Mouse (Mus musculus) liver, embryonic 16.5 days (tissue): Measurements from ENCODE around the gene Rdm1. TPM values are rescaled to one million over a fixed set of nuclear protein-coding genes. Genes with fewer than 3 reads are reported as not detected.
"Not testable (repeated sequence)": the region's sequence is repeated elsewhere in the genome, so short reads cannot be mapped to it uniquely, and the experiment has no call there.

ENCODE experiments used
- ATAC-seq: fragments of 200-750 bp; cut with Nextera tagmentation; 2 replicates; pipeline ENCODE4 v1.8.0; 2017; ENCODE audit warnings: low read depth, mild to moderate bottlenecking, moderate number of reproducible peaks, moderate library complexity
- H3K27ac ChIP-seq: fragments of 300-500 bp; sonication (generic); 2 replicates; pipeline ENCODE4 v1.5.1; 2014; ENCODE audit warnings: mild to moderate bottlenecking, low read length
- H3K27me3 ChIP-seq: fragments of 300-500 bp; sonication (generic); 2 replicates; pipeline ENCODE4 v1.6.1; 2014; ENCODE audit warnings: low read depth, low read length, mixed read lengths; ENCODE audit not compliant: control insufficient read depth, insufficient read depth
- H3K36me3 ChIP-seq: fragments of 300-500 bp; sonication (generic); 2 replicates; pipeline ENCODE4 v1.6.1; 2014; ENCODE audit warnings: mild to moderate bottlenecking; ENCODE audit not compliant: control insufficient read depth, insufficient read depth
- H3K4me1 ChIP-seq: fragments of 300-500 bp; sonication (generic); 2 replicates; pipeline ENCODE4 v1.6.1; 2014; ENCODE audit warnings: low read depth, low read length, mixed read lengths; ENCODE audit not compliant: control insufficient read depth
- H3K4me2 ChIP-seq: fragments of 300-500 bp; sonication (generic); 2 replicates; pipeline ENCODE4 v1.6.1; 2014; ENCODE audit warnings: low read depth, low read length, mixed read lengths
- H3K4me3 ChIP-seq: fragments of 300-500 bp; sonication (generic); 2 replicates; pipeline ENCODE4 v1.5.1; 2014; ENCODE audit warnings: low read depth, mild to moderate bottlenecking, low read length
- H3K9ac ChIP-seq: fragments of 300-500 bp; sonication (generic); 2 replicates; pipeline ENCODE4 v1.6.1; 2014; ENCODE audit warnings: low read depth, low read length
- H3K9me3 ChIP-seq: fragments of 300-500 bp; sonication (generic); replicated peaks from 2 replicates; pipeline ENCODE4 v1.6.1; 2016; ENCODE audit warnings: low read length; ENCODE audit not compliant: control insufficient read depth
- WGBS: fragments of 180-500 bp; shearing (Covaris S2); extraction: QIAGEN DNeasy Blood & Tissue Kit; methylation state at CpG from one replicate; pipeline ENCODE4 v1.1.7; 2014; ENCODE audit not compliant: insufficient replicate concordance; 5-methylcytosine and 5-hydroxymethylcytosine counted together
- polyA plus RNA-seq: library from polyadenylated mRNA; unstranded; fragments of >200 nt; fragmentation: Nextera tagmentation; extraction: Ambion mirVana; gene quantifications from 2 replicates; pipeline ENCODE4 v1.2.1, GENCODE M21; 2015

The Rdm1 gene
- polyA plus RNA-seq, 1 experiment from 2014 or later: 10.1 TPM

DNA sequence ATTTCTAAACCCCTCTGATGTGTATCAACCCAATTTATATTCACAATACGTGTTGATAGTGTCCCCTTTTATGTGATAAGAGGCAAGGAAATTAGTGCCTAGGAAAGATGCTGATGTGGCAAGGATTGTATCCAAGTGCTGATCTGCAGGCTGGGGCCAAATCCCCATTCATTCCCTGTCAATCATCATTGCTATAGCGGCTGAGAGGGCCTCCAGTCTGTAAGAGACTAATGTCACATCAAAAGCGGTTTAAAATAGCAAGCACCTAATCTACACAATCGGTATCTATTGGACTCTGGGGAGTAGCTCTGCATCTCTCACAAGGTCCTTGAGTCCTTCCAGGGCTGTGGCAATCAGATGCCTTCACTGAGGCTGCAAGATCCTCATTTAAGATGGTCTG lies 12.9 kb upstream of the Rdm1 start:
- WGBS: 69% methylated on average over 4 of the region's 4 CpGs
- H3K4me1 ChIP-seq: peaks cover 38% of the 10 kb centered on the region
- H3K27me3 ChIP-seq: no peaks in the 10 kb centered on the region; the same call in 1 of the 2 replicates
- no peak overlapping the region for H3K27ac ChIP-seq
- H3K36me3 ChIP-seq: no peaks in the 10 kb centered on the region
- H3K9me3 ChIP-seq: no peaks in the 10 kb centered on the region
- H3K9ac ChIP-seq: no peak overlapping the region
- no peak for ATAC-seq
- H3K4me3 ChIP-seq: no peak overlapping the region
- H3K4me2 ChIP-seq: no peak overlapping the region

DNA sequence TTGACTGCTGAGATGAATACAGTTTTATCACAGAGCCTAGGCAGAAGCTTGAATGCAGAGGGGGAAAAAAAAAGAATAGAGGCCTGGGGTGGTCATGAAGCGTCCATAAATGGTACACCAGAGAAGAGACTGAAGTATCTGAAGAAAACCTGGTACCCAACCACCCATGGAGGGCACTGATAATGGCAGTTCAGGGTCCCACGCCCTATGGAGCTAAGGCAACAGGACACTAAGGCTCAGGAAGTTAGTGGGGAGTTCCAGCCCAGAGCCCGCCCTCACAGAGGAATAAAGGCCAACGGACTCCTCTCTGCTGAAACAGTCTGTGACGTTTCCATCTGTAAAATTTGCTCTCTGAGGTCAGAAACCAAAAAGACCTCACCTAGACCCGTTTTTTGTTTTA lies 11.6 kb upstream of the Rdm1 start:
- Histone ChIP-seq H3K4me2 (no peak overlapping the region; the same call in 1 of the 2 replicates), H3K4me3 (no peak overlapping the region), H3K9me3 (no peaks in the 10 kb centered on the region), H3K27ac (peak overlapping the region; percentile 35), H3K9ac (0 out of 2 replicates have a peak overlapping the region, but pooled peaks have one; percentile 5), H3K36me3 (no peaks in the 10 kb centered on the region), H3K27me3 (no peaks in the 10 kb centered on the region; the same call in 1 of the 2 replicates), H3K4me1 (peaks cover 38% of the 10 kb centered on the region)
- peak; percentile 78 for ATAC-seq
- WGBS: 32% methylated on average over 6 of the region's 6 CpGs

DNA sequence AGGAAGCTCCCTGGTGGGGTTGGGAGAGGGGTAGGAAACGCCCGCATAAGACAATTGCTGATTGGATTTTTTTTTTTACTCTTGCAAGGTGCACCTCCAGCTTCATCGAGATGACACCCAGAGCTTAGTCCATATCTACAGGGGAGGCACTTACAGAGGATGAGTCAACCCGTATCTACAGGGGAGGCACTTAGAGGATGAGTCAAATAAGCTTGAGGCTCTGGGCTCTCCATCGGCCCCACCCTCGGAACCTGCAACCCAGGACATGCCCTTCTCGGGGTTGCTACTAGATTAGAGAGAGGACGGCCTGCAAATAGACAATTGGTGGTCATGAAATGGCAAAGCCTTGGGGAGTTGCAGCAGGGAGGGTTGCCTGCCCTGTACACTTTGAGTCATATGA lies 10.9 kb upstream of the Rdm1 start:
- Histone ChIP-seq H3K4me1 (peaks cover 38% of the 10 kb centered on the region), H3K36me3 (no peaks in the 10 kb centered on the region), H3K27me3 (no peaks in the 10 kb centered on the region; the same call in 1 of the 2 replicates), H3K9me3 (no peaks in the 10 kb centered on the region), H3K4me2 (no peak overlapping the region), H3K27ac (peak overlapping the region; percentile 35), H3K9ac (no peak overlapping the region), H3K4me3 (no peak overlapping the region)
- ATAC-seq: 0 out of 2 replicates have a peak, but pooled peaks have one; percentile 25
- 49% methylated on average over 8 of the region's 8 CpGs for whole genome bisulfite sequencing

DNA sequence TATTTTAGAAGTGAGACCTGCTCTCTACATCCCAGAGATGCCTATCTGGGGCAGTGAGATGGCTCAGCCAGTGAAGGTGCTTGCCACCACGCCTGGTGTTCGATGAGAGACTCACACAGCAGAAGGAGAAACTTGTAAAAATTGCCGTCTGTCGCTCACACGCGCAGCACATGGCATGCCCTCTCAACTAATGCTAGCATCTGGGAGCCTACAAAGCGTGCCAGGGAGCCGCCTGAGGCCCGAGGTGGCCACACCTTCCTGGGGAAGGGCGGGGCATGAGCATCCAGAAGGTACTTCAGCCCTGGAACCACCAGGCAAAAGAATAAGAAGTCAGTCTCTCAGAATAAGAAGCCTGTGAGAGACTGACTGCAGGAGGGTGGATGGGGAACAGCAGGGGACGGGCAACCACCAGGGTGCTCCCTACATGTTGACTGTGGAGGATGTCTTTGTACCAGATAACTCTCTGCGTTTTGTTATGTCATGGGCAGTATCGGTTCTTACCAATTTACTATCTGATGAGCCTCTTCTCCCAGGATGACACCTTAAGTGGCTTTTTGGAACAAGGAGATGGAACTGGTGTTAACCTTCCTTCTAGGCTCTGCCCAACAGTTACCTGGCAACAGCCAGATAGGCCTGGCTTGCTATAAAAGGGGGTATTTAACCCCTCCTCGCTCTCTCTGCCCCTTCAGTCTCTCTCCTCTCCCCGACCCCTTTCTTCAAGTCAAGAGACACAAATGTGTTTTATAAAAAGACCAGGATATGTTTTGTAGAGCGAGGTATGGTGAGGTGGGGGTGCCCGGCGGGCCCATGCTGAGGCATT lies 9.8 kb upstream of the Rdm1 start:
- WGBS: 32% methylated on average over 18 of the region's 18 CpGs
- no peak overlapping the region for H3K4me2 ChIP-seq

DNA sequence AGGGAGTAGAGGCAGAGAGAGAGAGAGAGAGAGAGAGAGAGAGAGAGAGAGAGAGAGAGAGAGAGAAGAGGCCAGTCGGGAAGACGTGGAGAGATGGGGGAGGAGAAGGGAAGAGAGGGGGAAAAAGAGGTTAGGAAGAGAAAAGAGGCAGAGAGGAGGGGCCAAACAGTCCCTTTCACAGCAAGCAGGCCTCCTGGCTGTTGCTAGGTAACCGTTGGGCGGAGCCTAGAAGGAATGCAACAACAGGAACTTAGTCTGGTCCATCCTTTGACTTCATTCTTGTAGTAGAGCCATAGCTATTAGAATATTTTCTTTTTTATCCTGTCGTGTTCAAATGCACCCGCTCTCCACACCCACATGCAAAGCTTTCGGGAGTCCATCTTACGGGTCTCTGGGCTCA lies 9.1 kb upstream of the Rdm1 start:
- WGBS: 15% methylated on average over 8 of the region's 8 CpGs
- Histone ChIP-seq H3K27me3 (no peaks in the 10 kb centered on the region; the same call in 1 of the 2 replicates), H3K36me3 (no peaks in the 10 kb centered on the region), H3K27ac (no peak overlapping the region), H3K4me1 (peaks cover 38% of the 10 kb centered on the region), H3K4me2 (no peak overlapping the region; the same call in 1 of the 2 replicates), H3K9ac (no peak overlapping the region), H3K4me3 (no peak overlapping the region), H3K9me3 (no peaks in the 10 kb centered on the region)
- no peak for ATAC-seq

More for the DNA sequence above, 9.8 kb upstream of the Rdm1 start:
- Histone ChIP-seq H3K27me3 (no peaks in the 10 kb centered on the region; the same call in 1 of the 2 replicates), H3K4me3 (no peak overlapping the region), H3K4me1 (peaks cover 38% of the 10 kb centered on the region), H3K36me3 (no peaks in the 10 kb centered on the region), H3K27ac (no peak overlapping the region), H3K9me3 (no peaks in the 10 kb centered on the region), H3K9ac (no peak overlapping the region)
- ATAC-seq: peak; percentile 42; the same call in 1 of the 2 replicates

DNA sequence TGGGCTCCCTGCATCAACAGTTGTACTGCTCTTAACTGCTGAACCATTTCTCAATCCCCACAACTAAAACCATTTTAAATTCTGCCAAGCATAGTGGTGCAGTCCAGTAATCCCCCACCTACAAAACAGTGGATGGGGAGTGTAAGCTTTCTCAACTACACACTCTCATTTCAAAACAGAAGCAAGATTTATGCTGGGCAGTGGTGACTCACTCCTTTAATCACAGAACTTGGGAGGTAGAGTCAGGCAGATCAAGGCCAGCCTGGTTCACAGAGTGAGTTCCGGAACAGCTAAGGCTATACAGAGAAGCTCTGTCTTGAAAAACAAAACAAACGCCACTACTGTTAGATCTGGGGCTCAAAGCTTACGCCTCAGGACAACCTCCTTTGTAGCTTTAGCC lies 8.4 kb upstream of the Rdm1 start:
- H3K9me3 ChIP-seq: no peaks in the 10 kb centered on the region
- H3K4me2 ChIP-seq: no peak overlapping the region
- H3K4me1 ChIP-seq: peaks cover 38% of the 10 kb centered on the region
- no peaks in the 10 kb centered on the region for H3K36me3 ChIP-seq
- no peak overlapping the region for H3K9ac ChIP-seq
- no peak overlapping the region for H3K27ac ChIP-seq
- WGBS: 76% methylated on average over 3 of the region's 3 CpGs
- no peaks in the 10 kb centered on the region; the same call in 1 of the 2 replicates for H3K27me3 ChIP-seq
- H3K4me3 ChIP-seq: no peak overlapping the region
- no peak for ATAC-seq

DNA sequence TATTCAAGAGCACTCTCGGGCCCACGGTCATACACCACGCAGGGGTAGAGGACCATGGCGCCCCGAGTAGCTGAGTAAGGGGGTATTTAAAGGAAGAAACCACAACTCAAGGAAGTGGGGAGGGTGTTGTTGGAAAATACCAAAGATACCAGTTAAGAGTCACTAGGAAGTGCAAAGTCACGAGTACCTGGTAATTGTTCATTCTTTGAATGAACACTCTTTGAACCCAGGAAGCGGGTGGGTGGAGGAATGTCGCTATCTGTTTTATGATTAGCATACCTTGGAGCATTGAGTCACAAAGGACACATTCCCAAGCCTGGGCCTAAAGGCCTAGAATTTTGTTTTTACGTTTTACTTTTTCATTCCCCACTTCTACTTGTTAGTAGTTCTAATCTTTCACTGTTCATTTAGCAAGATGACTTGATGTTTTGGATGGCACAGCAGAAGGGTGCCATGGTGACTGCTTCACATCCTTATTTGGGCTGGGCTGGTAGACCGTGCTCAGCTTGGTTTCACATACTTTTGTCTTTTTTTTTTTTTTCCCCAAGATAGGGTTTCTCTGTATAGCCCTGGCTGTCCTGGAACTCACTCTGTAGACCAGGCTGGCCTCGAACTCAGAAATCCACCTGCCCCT lies 6.9 kb upstream of the Rdm1 start:
- H3K9me3 ChIP-seq, H3K9ac ChIP-seq, H3K4me3 ChIP-seq, H3K36me3 ChIP-seq, ATAC-seq, H3K27ac ChIP-seq, H3K27me3 ChIP-seq, H3K4me2 ChIP-seq: not testable (repeated sequence)
- 71% methylated on average over 10 of the region's 11 CpGs for WGBS
- peaks cover 30% of the 10 kb centered on the region for H3K4me1 ChIP-seq

DNA sequence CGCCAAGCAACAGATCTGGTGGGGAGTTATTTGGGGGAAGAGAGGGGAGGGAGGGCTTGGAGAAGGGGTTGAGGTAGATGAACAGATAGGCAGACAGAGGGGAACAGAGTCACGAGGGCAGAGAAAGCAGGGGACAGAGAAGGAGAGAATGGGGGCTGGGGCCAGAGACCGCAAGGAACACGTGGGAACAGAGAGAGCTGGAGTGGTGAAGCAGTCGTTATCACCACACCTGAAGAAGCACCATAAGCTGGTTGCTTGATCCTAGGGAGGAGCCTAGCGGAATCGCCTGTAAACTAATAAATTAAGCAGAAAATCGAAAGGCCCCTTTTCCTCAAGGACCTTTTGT lies 373 bp upstream of the Rdm1 start:
- H3K9me3 ChIP-seq: no peaks in the 10 kb centered on the region
- H3K4me2 ChIP-seq: peak overlapping the region; percentile 91
- no peaks in the 10 kb centered on the region for H3K27me3 ChIP-seq
- H3K9ac ChIP-seq: peak overlapping the region; percentile 40
- peaks cover 14% of the 10 kb centered on the region for H3K4me1 ChIP-seq
- H3K4me3 ChIP-seq: peak overlapping the region; percentile 71
- H3K36me3 ChIP-seq: no peaks in the 10 kb centered on the region
- H3K27ac ChIP-seq: peak overlapping the region; percentile 99
- ATAC-seq: peak; percentile 12
- WGBS: 3% methylated on average over 8 of the region's 8 CpGs
